Mouse (Mus musculus): Measurements from ENCODE around the gene Tvp23b.

The Tvp23b gene

DNA sequence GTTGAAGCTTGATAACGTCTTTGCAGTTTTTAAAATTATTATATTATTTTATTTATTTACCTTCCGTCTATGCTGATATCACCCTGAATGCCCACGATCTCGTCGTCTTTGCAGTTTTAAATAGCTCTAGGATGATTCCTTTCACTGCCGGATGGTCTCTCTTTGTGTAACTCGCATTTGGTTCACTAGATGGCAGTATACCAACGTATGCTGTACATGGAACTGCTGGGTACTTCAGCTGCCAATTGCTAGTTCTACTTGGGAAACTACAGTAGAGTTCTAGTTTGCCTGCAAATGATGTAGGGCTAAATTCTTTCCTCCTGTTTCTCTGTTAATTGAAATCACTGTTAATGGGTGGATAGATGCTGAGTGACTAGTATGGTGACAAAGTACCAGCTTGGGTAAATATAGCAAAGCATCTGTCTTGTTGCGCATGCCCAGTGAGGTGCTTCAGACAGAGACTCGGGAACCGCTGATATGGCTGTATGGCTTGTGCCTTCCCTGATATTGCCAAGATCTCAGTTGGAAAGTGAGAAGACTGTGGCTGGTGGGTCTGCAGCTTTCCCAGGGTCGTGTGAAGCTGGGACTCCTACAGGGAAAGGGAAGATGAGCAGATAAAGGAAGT is 22.6 kb downstream of the Tvp23b start:
- DNase-seq: peak; percentile 92

- no peak for DNase-seq
These were observed 24.7 kb downstream of the Tvp23b start for GRCm38 (mm10) chr11:62903871-62904495.

- no peak for DNase-seq
These were observed 30.6 kb downstream of the Tvp23b start for GRCm38 (mm10) chr11:62909720-62910306.

- DNase-seq: no peak
These were observed 32.1 kb downstream of the Tvp23b start for GRCm38 (mm10) chr11:62911362-62911761.

GRCm38 (mm10) chr11:62913141-62913540 is 33.9 kb downstream of the Tvp23b start:
- no peak for DNase-seq

DNA sequence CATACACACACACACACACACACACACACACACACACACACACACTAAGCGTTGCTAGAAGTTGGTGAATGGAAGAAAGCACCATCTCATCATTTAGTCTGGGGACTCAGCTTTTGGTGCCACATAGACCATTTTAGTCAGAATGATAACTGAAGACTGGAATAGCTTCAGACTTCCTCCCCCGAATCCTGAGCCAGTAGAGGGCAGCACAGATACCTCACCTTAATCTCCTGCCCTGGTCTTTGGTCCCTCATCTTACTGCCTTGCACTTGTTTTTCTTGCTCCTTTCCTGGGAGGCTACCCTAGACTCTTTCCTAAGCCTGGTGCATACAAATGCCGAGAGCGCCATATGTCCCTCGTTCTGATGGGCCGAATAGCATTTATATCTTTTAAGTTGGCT is 35.3 kb downstream of the Tvp23b start:
- DNase-seq: peak; percentile 82

- peak; percentile 61 for DNase-seq
These were observed 36.2 kb downstream of the Tvp23b start for GRCm38 (mm10) chr11:62915486-62915885.

GRCm38 (mm10) chr11:62916765-62917164 is 37.5 kb downstream of the Tvp23b start:
- peak; percentile 31 for DNase-seq

- DNase-seq: peak; percentile 93
These were observed 40.9 kb downstream of the Tvp23b start for GRCm38 (mm10) chr11:62919946-62920742.

GRCm38 (mm10) chr11:62920743-62921050 is 41.4 kb downstream of the Tvp23b start:
- DNase-seq: no peak

DNA sequence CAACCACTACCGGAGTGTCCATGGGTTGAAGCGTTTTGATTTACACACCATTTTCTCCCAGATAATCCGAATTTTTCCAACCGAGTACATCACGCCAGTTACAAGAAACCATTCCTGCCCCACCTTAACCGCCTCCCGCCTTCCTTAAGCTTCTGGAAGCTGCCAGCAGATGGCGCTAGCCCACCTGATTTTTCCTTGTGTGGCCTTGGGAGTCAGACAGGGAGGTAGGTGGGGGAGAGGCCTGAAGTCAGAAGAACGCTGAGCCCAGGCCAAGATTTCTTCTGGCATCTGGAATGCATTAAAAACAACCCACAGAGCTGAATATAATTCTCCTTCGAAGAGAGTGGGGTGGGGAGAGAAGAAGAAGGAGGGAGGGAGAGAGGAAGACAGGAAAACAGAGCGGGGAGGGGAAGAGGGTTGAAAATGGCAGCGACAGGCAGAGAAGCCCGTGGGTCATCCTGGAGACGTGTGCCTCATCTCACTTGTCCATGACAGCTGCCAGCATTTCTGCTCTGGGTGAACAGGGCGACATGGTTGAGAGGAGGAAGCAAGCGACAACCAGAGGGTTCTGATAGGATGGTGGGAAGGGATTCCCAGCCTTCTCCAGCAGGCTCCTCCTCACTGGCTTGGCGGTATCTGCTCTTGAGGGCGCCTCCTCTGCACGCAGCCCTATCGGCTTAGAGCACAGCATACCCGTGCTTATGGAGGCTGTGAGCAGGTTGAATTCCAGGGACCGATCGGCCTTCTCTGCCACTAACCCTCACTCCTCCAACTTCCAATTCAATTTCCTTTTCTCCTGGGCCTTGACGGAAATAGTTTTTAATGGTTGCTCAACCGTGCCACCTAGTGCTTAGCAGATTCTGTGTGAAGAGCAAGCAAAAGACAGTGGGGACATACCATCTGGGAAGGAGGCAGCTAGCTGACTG is 42.1 kb downstream of the Tvp23b start:
- DNase-seq: peak; percentile 99

DNA sequence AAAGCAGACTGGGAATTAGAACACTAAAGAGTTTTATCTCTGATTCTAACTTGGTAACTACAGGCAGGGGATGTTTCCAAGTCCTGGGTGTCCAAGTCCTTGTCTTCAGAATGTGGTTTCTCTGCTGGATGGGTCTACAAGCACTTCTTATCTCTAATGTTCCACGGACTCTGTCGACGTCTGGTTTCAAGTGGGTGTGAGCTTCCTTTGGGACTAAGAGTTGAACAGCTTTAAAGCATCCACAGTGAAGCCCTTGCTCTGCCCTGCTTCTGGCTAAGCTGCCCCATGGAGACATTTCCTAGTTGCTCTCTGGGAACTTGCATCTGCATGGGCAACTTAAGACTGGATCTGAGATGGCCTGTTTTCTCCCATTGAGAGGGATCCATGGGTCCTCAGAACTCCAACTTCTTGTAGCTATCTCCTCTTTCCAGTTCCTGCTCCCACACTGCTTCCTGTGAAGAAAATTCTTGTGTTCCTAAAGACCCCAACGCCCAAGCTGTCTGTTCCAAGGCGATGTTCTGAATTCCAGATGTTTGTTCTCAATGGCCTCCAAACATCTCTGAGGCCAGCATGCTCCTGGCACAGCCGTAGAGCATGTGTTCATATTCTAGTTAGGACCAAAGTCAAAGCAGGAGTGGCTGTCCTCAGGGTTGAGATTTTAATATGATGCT is 45.0 kb downstream of the Tvp23b start:
- DNase-seq: peak; percentile 98

DNA sequence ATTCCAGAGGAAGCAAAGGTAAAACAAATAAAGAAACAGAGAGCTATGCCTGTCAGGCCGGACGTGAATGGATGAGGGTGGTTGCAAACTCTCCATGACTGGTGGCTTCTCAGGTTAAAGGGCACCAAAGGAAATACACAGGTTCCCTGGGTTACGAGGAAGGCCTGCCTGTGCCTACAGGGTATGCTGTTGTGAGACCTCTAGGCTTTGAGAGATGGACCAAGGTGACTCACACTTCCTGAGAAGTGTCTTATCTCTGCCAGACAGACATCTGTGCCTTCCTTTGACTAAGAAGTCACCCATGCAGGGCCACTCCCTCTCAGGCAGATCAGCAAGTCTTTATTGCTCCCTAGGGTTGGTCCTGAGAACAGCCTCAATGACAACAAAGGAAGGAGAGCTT is 50.5 kb downstream of the Tvp23b start:
- peak; percentile 92 for DNase-seq

DNA sequence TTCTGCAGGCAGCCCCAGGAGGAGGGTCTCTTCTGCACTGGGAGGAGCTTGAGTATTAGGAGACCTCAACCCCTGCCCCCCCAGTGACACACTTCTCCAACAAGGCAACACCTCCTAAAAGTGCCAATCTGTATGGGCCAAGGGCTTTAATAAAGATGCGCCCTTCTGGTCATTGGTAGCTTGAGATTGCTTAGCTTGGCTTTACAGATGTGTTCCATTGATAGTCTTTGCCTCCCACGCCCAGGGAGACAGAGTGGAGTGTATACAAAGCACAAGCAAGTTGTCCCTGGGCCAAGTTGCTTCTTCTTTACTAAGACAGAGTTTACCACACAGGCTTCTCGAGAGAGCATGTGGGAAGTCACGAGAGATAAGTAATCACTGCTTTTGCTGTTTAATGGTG is 51.3 kb downstream of the Tvp23b start:
- DNase-seq: peak; percentile 70

- peak; percentile 85 for DNase-seq
These were observed 51.9 kb downstream of the Tvp23b start for GRCm38 (mm10) chr11:62931141-62931540.

GRCm38 (mm10) chr11:62933099-62933498 is 53.8 kb downstream of the Tvp23b start:
- DNase-seq: peak; percentile 54

DNA sequence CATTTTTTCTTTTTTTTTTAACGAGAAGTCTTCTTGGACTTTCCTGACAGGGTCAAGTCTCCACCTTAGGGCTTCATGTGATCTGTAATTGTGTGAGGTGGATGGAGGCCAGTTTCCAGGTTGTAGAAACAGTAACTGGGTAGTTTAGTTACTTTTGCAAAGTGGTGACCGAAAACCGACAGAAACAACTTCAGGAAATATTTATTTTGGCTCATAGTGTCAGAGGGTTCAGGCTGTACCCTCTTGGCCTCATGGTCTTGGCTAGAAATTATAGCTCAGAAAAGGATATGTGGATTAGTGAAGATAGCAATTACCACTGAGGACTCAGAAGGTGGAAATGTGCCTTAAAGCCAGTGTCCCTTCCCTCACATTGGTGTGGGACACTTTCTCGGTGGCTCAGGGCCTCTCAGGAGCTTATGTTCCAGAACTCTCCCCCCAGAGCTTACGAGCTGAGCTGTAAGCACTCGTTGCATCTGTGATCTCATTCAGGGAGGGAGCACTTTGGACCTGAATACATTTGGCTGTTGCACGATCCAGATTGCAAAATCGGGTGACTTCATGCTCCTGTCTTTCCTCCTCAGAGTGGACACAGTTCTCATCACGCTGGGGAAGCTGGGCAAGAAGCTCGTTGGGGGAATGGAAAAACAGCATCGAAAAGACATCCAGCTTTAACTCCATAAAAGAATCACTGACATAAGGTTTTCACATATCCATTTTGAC is 55.7 kb downstream of the Tvp23b start:
- peak; percentile 97 for DNase-seq

DNA sequence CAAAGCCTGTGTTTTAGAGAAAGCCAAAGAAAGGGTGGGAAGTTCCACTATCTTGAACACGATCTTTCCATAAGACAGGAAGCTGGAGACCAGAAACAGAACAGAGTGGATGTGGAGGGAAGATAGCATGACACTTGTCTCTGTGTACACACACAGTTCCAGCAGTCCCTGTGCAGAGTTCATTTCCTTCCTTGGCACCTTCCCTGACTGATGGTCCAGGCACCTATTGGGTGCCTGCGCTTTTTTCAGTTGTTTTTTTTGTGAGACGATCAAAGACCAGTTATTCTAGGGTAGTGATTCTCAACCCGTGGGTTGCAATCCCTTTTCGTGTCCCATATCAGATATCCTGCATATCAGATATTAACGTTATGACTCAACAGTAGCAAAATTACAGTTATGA is 58.7 kb downstream of the Tvp23b start:
- DNase-seq: peak; percentile 62

- peak; percentile 91 for DNase-seq
These were observed 59.7 kb downstream of the Tvp23b start for GRCm38 (mm10) chr11:62938921-62939320.

DNA sequence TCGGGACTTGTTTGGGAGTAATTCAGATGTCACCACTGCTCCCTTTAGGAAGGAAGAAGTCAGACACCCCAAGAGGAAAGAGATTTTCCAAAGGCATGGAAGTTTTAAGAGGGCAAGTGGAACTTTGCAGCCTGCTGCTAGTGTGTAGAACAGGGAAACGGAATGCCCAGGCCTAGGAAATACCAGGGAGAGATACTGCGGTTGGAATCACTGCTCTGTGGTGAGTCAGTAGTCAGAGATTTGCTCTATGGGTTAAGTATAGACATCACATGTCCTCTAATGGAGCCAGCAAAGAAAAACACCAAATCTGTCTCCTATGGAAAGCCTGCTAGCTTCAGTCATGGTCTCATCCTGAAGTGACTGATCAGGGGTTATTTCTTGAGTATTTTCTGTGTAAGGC is 60.9 kb downstream of the Tvp23b start:
- DNase-seq: no peak

DNA sequence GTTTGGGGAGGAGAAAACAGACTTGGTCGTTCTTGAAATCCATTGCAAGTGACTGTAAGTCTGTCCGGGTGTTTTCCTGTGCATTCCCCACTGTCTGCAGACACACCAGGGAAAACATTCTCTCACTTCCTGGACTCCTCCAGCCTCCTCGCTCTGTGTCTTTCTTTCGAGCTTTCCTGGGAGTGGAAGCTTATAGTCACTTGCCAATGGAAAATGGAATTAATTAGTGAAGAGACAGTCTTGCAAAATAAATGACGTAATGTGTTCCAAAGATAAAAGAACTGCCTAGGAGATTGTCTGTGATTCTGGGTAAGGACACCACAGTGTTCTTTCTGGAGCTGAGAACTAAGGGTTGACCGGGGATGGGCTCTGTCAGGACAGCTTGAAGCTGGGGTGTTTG is 64.3 kb downstream of the Tvp23b start:
- DNase-seq: peak; percentile 94

All from heart, adult 11 months (tissue).